Mouse (Mus musculus): ENCODE results near the gene Il18.

- TF ChIP-seq CTCF (IDR thresholded peaks at IDR 0.05; ENCODE audit: low read depth, low read length) (no peak), POLR2AphosphoS5 (IDR thresholded peaks at IDR 0.05; ENCODE audit: insufficient replicate concordance, low read depth, low read length) (no peak), GATA1 (IDR thresholded peaks at IDR 0.05; ENCODE audit: borderline replicate concordance, low read length) (no peak)
These were observed 443 bp downstream of the Il18 start, which contains the start of gene Bco2 for GRCm38 (mm10) chr9:50555094-50555446.
